Mouse (Mus musculus) megakaryocyte, adult 5-6 weeks (primary cell): ENCODE measurements around the gene Babam2. TPM values are rescaled to one million over a fixed set of nuclear protein-coding genes. Genes with fewer than 3 reads are reported as not detected.

Experiments
- ATAC-seq: 2 replicates; pipeline ENCODE4 v1.8.0; 2016; ENCODE audit warnings: mild to moderate bottlenecking, inconsistent platforms; ENCODE audit not compliant: poor library complexity, severe bottlenecking
- total RNA-seq, 2 experiments: library from RNA; stranded (forward) in 1 of 2; stranded (reverse) in 1 of 2; fragments of 153-499, 151-499 nt in 1 of 2; fragments of 221-1000, 200-1000 nt in 1 of 2; gene quantifications; 2 replicates each; pipeline versions ENCODE4 v1.2.3 to v1.2.4; 2015 to 2017

Babam2 gene
- total RNA-seq, 2 experiments from 2014 or later = 41.2 to 106 TPM

GRCm38 (mm10) chr5:32104119-32104990, 406.9 kb downstream of the Babam2 start:
- ATAC-seq = peak; percentile 89

GRCm38 (mm10) chr5:32106473-32107140, 409.1 kb downstream of the Babam2 start:
- ATAC-seq = no peak

- peak; percentile 26; the same call in 1 of the 2 replicates for ATAC-seq
Observed at GRCm38 (mm10) chr5:32110651-32111050, 413.2 kb downstream of the Babam2 start.

- peak; percentile 91 for ATAC-seq
Observed at GRCm38 (mm10) chr5:32112206-32112916, 414.9 kb downstream of the Babam2 start.

- ATAC-seq = no peak
Observed at GRCm38 (mm10) chr5:32120901-32121376, 423.5 kb downstream of the Babam2 start.

GRCm38 (mm10) chr5:32121936-32122335, 424.5 kb downstream of the Babam2 start:
- ATAC-seq = peak; percentile 80

- ATAC-seq = peak; percentile 93
Observed at GRCm38 (mm10) chr5:32122363-32122762, 424.9 kb downstream of the Babam2 start.

- ATAC-seq = no peak
Observed at GRCm38 (mm10) chr5:32124957-32125356, 427.5 kb downstream of the Babam2 start.

- ATAC-seq = no peak
Observed at GRCm38 (mm10) chr5:32127226-32127625, 429.7 kb downstream of the Babam2 start.

GRCm38 (mm10) chr5:32127927-32128326, 430.4 kb downstream of the Babam2 start:
- ATAC-seq = no peak

GRCm38 (mm10) chr5:32132971-32133501, 435.6 kb downstream of the Babam2 start:
- peak; percentile 5; the same call in 1 of the 2 replicates for ATAC-seq

GRCm38 (mm10) chr5:32133549-32134004, 436.1 kb downstream of the Babam2 start:
- peak; percentile 32 for ATAC-seq

GRCm38 (mm10) chr5:32134051-32134732, 436.7 kb downstream of the Babam2 start:
- ATAC-seq = no peak

Other genes starting within 250 kb of the Babam2 start
- 11.0 and 18.1 TPM in 2 replicates for gene Zfp512, start 245.3 kb upstream of the Babam2 start, total RNA-seq (2015)
- gene Zfp512, start 245.3 kb upstream of the Babam2 start, total RNA-seq (2017) = 20.6 and 24.2 TPM in 2 replicates
- gene 4930548H24Rik, start 211.9 kb upstream of the Babam2 start, total RNA-seq (2015) = not detected in 2 replicates
- gene 4930548H24Rik, start 211.9 kb upstream of the Babam2 start, total RNA-seq (2017) = 0.12 and 0.44 TPM in 2 replicates
- gene Gpn1, start 202.9 kb upstream of the Babam2 start, total RNA-seq (2015) = 7.7 and 11.0 TPM in 2 replicates
- 9.6 and 14.9 TPM in 2 replicates for gene Gpn1, start 202.9 kb upstream of the Babam2 start, total RNA-seq (2017)
- 41.3 and 50.5 TPM in 2 replicates for gene Slc4a1ap, start 170.7 kb upstream of the Babam2 start, total RNA-seq (2015)
- 44.2 and 54.6 TPM in 2 replicates for gene Slc4a1ap, start 170.7 kb upstream of the Babam2 start, total RNA-seq (2017)
- 11.2 and 14.0 TPM in 2 replicates for gene Supt7l, start 169.9 kb upstream of the Babam2 start, total RNA-seq (2015)
- 14.1 and 18.5 TPM in 2 replicates for gene Supt7l, start 169.9 kb upstream of the Babam2 start, total RNA-seq (2017)
- 754 and 797 TPM in 2 replicates for gene Mrpl33, start 100.7 kb upstream of the Babam2 start, total RNA-seq (2015)
- 428 and 432 TPM in 2 replicates for gene Mrpl33, start 100.7 kb upstream of the Babam2 start, total RNA-seq (2017)
- 52.2 and 60.9 TPM in 2 replicates for gene Rbks, start 57 bp upstream of the Babam2 start, total RNA-seq (2015)
- gene Rbks, start 57 bp upstream of the Babam2 start, total RNA-seq (2017) = 31.0 and 37.4 TPM in 2 replicates